Mouse (Mus musculus) erythroid progenitor cell, adult 5-6 weeks (primary cell): ENCODE measurements around the gene Stxbp3. TPM values are rescaled to one million over a fixed set of nuclear protein-coding genes. Genes with fewer than 3 reads are reported as not detected.

Source experiments
- ATAC-seq: replicated peaks from 2 replicates; pipeline ENCODE4 v1.8.0; 2016; ENCODE audit warnings: moderate number of reproducible peaks, mild to moderate bottlenecking, moderate TSS enrichment, inconsistent platforms; ENCODE audit not compliant: poor library complexity, low FRiP score, severe bottlenecking
- total RNA-seq, 2 experiments: library from RNA; stranded (forward) in 1 of 2; stranded (reverse) in 1 of 2; fragments of 150-400 nt in 1 of 2; fragments of 186-747, 209-891 nt in 1 of 2; gene quantifications; 2 replicates each; pipeline versions ENCODE4 v1.2.3 to v1.2.4; 2015 to 2017; ENCODE audit warnings: low replicate concordance in 2 of 2

Gene Stxbp3
- total RNA-seq, 2 experiments from 2014 or later = 49.9 to 51.2 TPM

DNA sequence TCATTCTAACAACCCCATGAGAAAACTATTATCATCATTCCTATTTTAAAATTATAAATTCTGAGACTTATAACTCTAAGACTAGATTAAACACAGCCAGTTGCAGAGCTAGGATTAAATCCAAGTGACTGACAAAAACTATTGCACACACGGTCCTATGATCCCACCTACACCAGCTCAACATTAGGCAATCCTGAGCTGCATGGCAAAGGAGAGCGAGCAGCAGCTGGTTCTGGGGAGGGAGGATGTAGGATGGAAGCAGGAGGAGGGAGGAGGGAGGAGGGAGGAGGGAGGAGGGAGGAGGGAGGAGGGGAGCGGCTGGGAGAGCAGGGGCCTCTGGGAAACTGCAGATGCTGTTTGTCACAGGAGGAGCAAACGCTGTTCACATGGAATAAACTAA is 24.7 kb downstream of the Stxbp3 start:
- ATAC-seq = no peak

DNA sequence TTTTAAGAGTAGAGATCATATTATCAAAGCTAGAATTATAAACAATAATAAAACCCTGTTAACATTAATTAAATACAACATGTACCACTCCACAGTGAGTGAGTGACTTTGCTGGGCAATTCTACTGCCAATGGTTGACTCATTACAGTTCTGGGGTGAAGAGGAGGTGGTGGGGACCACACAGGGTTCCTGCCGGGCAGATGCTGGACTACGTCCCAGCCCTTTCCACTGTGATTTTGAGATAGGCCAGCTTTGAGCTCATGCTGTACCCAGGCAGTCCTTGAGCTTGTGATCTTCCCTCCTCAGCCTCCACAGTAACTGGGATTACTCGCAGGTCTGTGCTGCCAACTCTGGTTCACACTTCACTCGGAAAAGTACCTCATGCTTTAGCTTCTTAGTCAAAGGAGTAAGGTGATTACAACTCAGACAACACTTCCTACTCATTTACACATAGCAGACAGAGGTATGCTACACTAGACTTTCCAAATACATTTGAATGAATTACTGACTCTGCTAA is 29.5 kb downstream of the Stxbp3 start:
- no peak for ATAC-seq

DNA sequence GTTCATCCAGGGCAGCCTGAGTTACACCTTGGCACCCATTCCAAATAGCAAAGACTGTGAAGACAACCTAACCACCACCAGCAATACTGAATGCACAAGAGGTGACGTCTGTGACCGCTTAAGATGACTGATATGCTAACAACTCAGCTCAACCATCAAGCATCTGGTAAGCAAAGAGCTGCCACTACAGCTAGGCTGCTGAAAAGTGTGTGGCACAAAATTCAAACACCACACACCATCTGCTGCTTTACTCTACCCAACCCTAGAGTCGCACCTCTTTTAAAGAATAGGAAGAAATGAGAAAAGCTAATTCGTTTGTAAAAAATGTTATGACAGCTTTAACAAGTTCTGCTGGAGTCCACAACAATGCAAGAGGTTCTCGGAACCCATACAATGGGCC is 34.7 kb downstream of the Stxbp3 start:
- no peak for ATAC-seq

DNA sequence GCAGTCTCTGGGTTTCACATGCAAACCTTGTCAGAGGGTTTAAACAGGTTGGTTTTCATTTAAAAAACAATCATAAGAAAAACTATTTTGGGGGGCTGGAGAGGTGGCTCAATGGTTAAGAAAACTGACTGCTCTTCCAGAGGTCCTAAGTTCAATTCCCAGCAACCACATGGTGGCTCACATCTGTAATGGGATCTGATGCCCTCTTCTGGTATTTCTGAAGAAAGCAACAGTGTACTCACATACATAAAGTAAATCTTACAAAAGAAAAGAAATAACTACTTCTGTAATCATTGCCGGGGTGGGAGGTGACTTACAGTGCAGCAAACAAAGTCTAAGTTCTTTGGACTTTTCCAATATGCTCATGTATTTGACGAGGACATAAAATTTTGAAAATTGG is 42.0 kb downstream of the Stxbp3 start:
- no peak for ATAC-seq

DNA sequence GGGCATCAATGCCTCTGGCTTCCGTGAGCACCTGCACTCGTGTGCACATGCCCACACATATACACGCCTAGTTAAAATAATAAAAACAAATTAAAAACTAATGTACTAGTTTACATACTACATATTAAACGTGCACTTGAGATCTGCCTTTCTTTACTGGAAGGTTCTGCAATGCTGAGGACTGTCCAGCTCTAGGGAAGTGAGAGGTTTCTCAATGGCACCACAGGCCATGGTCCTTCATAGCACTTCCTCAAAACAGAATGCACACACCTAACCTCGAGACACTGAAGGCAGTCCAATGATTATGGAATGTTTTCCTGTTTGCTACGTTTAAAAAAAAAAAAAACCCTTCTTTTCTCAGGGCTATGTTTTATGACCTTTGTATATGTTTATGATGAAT is 42.6 kb downstream of the Stxbp3 start:
- ATAC-seq = no peak

DNA sequence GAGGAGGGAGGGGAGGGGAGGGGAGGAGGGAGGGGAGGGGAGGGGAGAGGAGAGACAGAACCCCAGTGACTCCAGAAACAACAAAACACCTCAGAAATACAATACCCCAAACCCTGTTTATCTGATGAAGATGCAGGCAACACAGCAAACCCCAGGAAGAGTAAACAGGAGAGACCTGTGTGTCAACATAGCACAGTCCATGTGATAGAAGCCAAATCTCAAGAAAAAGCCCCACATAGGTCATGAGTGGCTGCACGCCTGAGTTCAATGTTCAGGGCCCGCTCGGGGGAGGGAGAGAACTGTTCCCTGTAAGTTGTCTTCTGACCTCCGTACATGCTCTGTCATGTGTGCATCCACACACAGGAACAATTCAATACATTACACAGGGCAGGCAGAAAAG is 43.9 kb downstream of the Stxbp3 start:
- ATAC-seq = no peak

DNA sequence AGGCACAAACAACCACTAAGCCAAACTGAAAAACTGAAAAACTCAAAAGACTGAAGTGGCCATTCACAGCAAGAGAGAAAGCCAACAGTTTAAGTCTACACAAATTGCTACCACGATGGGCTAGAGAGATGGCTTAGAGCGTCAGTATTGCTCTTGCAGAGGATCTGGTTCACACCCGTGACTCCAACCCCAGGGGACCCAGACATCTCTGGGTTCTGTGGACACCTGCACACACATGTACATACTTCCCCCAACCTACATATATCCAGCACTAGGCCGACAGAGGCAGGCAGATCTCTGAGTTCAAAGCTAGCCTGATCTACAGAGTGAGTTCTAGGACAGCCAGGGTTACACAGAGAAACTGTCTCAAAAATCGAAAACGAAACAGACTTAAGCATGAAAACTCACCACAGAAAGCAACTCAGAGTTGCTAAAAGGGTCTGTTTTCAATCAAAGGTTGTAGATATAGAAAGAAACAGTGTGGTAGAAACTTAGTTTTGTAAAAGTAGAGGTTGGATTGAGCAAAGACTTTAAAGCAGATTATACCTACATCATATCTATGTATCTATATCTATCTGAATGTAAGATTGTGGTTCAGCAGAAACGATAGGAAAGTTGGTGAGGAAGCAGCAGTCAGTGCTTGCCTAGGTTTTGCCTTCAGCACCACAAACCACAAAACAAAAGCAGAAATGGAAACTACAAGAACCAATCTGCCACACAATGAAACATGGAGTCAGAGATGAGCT is 44.6 kb downstream of the Stxbp3 start:
- ATAC-seq = no peak

DNA sequence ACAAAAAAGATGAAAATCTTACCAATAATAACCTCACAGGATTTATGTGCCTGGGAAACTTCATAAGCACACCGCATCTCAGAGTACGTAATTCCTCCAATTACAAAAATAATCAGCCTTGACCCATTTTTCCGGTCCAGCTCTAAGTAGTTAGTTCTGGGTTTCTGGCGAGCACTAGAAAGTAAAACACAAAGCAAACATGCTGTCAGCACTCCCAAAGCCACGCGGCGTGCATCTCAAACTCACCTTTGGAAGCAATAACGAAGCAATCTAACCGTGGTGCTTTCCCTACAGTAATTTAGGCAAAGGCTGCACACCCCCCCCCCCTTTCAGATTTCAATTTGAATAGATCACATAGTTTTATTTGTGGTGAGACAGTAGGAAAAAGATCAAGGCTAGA is 45.5 kb downstream of the Stxbp3 start:
- ATAC-seq = no peak

DNA sequence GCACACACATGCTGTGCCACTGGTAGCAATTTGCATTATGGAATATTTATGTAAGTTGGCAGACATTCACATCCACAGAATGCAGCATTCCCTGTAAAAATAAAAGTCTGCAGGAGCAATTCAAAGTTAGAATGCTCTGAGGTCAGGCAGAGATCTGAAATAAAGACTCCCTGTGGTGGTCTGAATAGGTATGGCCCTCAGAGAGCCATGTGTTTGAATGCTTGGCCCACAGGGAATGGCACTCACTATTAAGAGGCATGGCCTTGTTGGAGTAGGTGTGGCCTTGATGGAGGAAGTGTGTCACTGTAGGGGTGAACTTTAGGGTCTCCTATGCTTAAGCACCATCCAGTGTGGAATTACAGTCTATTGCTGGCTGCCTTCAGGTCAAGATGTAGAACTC is 47.9 kb downstream of the Stxbp3 start:
- no peak for ATAC-seq

DNA sequence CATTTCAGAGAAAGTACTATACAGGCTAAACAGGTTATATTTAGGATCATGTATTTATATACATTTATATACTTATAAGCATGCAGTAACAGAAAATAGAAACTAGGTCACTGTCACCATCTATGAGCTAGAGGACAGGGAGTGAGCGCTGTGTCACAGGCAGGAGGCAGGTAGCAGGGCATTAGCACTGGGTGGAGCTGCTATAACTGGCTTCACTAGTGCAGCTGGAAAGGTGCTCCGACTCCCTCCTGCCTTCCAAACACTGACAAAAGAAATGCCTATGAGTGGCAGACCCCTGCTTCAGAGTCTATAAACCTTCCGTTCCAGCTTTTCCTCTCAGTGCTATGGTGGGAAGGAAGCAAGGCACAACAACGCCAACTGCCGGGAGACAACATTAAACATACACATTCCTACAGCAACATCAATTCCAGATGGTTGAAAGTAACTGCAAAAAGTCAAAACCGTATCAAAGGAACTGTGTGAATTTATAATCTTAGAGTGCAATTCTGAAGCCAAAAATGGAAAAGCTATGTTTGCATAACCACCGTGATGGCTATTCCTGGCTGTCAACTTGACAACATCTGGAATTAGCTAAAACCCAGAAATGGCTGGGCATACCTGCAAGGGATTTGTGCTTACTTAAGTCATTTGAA is 49.1 kb downstream of the Stxbp3 start:
- no peak for ATAC-seq

DNA sequence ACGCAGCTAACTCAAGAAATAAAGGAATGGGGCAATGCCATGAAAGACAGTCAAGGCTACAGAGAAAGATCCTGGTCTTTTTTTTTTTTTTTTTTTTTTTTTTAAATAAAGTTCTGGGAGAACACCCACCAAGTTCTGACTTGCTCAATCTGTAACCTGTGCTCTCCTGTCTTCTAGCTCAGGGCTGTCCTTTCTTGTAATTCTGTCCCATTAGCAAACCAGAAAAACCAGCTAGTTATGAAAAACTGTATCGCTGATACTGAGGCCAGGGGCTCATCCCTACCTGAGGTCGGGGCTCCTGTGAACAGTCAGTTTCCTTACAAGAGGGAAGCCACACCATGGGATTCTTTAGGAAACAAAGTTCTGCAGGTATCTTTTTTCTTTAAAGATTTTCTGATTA is 49.8 kb downstream of the Stxbp3 start:
- ATAC-seq = no peak

DNA sequence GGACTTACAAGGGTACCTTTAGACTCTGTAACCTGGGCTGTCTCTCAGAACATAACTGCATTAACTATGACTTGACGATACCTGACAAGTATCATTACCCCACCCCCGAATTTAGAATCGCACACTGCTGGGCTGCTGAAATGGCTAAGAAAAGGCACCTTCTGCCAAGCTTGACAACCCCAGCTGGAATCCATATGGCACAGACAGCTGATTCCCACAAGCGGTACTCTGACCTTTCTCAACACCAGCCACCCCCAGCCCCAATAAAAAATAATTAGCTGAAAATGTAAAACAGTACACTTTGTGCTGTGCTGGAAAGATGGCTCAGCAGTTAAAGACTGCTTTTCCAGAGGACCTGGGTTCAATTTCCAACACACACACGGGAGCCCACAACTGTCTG is 51.0 kb downstream of the Stxbp3 start:
- no peak for ATAC-seq

DNA sequence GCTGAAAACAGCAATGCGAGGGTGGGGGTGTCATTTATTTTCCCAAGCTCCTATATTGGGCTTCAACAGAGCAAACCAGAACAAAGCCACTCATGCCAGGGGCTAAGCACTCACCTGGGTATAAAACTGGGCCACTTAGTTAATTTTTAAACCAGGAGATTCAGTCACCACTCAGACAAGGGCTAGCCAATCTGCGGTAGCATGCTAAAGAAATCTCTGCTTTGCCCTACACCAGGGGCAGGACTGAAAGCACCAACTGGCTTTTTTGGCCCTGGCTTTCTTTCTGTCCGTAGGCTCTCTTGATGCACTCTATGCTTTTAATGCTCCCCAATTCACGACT is 51.9 kb downstream of the Stxbp3 start:
- no peak for ATAC-seq

DNA sequence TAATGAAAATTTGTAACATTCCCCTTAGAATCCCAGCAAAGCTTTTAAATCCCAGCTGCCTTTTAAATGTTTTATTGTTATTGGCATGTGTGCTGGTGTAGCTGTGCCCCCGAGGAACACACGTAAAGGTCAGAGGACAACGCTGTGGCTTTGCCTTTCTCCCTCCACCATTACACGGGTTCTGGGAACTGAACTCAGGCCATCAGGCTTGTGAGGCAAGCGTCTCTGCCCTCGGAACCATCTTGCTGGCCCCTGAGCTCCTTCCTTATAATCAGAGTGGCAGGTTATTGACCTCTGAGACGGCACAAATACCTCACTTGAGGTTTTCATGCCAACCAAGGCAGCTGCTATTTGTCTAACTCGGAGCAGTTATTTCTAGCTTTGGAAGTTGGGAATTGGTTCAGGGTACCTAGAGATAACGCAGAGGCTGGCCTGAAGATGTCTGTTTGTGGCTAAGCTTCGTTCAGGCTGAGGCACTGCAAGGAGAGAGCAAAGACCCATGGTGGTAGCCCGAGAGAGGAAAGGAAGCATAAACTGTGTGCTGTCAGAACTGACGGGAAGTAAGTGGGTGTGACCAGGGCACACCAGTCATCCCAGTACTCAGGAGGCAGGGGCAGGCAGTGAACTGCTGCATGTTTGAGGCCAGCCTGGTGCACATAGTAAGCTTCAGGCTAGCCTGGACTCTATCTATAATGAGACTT is 52.4 kb downstream of the Stxbp3 start:
- ATAC-seq = no peak

DNA sequence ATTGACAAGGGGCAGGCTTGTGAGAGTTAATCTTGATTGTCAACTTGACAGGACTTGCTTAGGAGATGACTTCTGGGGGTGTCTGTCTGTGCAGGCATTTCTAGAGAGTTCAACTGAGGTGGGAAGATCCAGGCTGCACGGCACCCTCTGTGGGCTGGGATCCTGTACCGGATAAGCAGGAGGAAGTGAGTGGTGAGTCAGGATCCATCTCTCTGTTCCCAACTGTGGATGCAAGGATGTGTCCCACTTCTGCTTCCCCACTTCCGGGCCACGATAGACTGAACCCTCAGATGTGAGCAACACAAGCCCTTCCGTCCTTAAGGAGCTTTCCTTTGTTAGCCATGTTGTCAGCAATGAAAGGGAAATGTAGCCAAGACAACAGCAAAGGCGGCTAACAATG is 53.8 kb downstream of the Stxbp3 start:
- ATAC-seq = no peak

DNA sequence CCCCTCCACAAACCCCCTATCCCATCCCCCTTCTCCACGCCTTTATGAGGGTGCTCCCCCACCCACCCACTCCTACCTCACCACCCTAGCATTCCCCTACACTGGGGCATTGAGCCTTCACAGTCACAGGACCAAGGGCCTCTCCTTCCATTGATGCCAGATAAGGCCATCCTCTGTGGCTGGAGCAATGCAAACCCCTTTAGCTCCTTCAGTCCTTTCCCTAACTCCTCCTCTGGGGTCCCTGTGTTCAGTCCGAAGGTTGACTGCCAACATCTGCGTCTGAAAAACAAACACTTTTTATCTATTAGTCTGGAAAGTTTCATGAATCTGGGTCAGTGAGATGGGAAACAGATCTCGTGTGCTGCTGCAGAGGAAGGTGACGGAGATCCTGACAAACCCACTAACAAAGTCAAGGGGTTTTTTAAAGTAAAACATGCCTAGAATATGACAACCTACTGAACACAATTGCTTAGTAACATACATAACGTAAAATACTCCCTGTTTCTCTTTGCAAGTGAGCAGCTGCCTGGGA is 57.9 kb downstream of the Stxbp3 start:
- ATAC-seq = no peak

DNA sequence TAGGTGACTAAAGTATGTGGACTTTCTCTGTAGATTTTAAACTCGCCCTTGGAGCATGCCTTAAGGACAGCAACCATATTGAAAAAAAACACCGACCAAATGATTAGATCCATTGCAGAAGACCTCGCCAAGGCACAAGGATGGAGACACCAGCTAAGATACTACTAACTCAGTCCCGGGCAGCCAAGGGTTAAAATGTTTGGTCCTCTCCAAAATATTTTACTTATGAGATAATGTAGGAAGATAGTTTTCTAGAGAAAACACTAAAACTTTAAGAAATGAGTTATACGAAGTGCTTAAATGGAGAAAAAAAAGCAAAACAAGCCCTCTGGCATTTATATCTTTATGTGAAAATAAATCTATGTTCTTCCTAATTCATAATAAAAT is 58.4 kb downstream of the Stxbp3 start:
- ATAC-seq = no peak

DNA sequence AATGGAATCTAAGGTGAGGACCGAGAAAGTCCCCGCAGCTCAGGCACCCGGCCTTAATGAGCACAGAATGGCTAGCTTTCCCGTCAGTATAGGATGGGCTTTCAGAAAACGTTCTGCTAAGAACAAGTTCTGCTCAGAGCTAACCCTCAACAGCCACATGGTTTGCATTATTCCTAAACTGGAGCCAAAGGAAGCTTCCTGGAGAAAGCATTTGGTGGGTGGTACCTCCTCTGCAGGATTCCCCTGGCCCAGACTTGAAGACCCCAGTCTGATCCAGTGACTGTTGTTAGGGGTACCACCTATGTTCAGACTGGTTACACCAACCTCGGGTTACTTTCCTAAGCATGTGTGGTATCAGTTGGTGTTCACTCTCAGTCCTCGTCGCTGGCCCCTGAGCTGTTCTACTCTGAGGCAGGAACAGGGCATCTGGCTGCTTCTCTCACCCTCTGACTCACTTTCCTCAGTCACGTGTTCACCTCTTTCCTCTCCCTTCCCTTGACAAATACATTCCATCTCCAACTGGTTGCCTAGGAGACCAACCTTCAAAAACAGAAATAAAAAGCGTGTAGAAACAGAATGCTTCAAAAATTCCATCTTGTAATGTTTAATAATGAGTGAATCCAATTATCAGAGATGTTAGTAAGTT is 59.0 kb downstream of the Stxbp3 start:
- ATAC-seq = no peak

DNA sequence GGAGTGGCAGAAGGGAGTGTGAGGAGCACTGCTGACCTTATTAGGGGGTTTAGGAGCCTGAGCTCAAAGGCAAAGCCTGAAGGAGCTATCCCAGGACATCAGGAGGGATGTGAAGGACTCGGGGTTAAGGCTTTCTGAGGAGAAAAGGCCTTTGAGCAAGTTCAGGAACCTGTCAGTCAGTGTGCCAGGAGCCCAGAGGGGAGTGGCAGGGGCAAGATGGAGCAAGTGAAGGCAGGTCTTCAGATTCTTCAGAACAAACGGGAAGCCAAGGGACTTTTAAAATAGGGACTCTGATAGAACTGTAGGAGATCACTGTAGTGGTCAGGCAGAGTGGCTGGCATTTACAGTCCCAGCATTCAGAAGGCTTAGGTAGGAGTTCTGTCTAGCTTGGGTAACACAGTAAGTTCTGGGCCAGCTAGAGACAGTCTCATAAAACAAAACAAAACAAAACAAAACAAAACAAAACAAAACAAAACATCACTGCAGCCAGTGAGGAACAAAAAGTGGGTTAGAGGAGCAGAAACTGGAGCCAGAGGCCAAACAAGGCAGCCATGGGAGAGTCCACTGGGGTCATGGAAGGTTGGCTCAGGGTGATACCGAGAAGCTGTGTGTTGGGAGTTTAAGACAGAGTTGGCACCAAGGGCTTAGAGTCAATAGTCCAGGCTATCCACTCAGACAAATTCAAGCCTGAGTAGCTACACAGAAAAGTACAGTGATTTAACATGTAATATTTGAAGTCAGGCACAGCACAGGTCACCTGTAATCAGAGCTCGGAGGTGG is 61.4 kb downstream of the Stxbp3 start:
- no peak for ATAC-seq

DNA sequence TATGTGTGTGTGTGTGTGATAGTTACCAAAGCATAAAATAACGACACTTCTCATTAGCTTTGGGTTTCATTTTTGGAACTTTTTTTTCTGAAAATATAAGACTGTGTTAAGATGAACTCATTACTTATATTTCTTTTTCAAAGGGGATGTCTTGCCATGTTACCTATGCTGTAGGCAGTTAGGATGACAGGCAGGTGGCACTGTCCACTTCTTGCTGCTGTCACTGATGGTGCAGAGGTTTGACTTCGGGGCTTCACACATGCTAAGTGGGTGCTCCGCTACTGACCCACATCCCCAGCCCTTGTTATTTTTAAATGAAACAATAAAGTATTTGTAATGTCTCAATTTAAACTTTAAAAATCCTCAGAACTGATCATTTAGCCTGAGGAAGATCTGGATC is 67.5 kb downstream of the Stxbp3 start:
- ATAC-seq = no peak
